Mouse (Mus musculus): ENCODE data around the gene Fam168b. TPM values are rescaled to one million over a fixed set of nuclear protein-coding genes. Genes with fewer than 3 reads are reported as not detected.

The Fam168b gene
- total RNA-seq, 2 experiments from 2014 or later = 23.9 to 31.3 TPM

- DNase-seq (ENCODE audit: low spot score) = no peak
Observed at GRCm38 (mm10) chr1:34819225-34819910, 23.5 kb downstream of the Fam168b start.

GRCm38 (mm10) chr1:34815843-34816242, 27.0 kb downstream of the Fam168b start:
- no peak for DNase-seq (ENCODE audit: low spot score)

- no peak for DNase-seq (ENCODE audit: low spot score)
Observed at GRCm38 (mm10) chr1:34812407-34813247, 30.2 kb downstream of the Fam168b start.

GRCm38 (mm10) chr1:34811581-34811980, 31.3 kb downstream of the Fam168b start:
- no peak for DNase-seq (ENCODE audit: low spot score)

GRCm38 (mm10) chr1:34811035-34811434, 31.8 kb downstream of the Fam168b start:
- no peak for DNase-seq (ENCODE audit: low spot score)

- no peak for DNase-seq (ENCODE audit: low spot score)
Observed at GRCm38 (mm10) chr1:34810293-34810692, 32.6 kb downstream of the Fam168b start.

GRCm38 (mm10) chr1:34808445-34808844, 34.4 kb downstream of the Fam168b start:
- DNase-seq (ENCODE audit: low spot score) = no peak

- no peak for DNase-seq (ENCODE audit: low spot score)
Observed at GRCm38 (mm10) chr1:34805931-34806520, 36.8 kb downstream of the Fam168b start.

- DNase-seq (ENCODE audit: low spot score) = no peak
Observed at GRCm38 (mm10) chr1:34804863-34805262, 38.0 kb downstream of the Fam168b start.

GRCm38 (mm10) chr1:34802290-34802642, 40.6 kb downstream of the Fam168b start:
- DNase-seq (ENCODE audit: low spot score) = no peak

- DNase-seq (ENCODE audit: low spot score) = peak; percentile 49
Observed at GRCm38 (mm10) chr1:34801616-34802289, 41.1 kb downstream of the Fam168b start.

- DNase-seq (ENCODE audit: low spot score) = no peak
Observed at GRCm38 (mm10) chr1:34799140-34799539, 43.7 kb downstream of the Fam168b start.

- DNase-seq (ENCODE audit: low spot score) = no peak
Observed at GRCm38 (mm10) chr1:34793304-34794300, 49.3 kb downstream of the Fam168b start.

GRCm38 (mm10) chr1:34783538-34784161, 59.2 kb downstream of the Fam168b start:
- DNase-seq (ENCODE audit: low spot score) = no peak

- DNase-seq (ENCODE audit: low spot score) = no peak
Observed at GRCm38 (mm10) chr1:34775870-34776269, 67.0 kb downstream of the Fam168b start.

GRCm38 (mm10) chr1:34768875-34769274, 74.0 kb downstream of the Fam168b start:
- no peak for DNase-seq (ENCODE audit: low spot score)

- DNase-seq (ENCODE audit: low spot score) = no peak
Observed at GRCm38 (mm10) chr1:34767851-34768250, 75.0 kb downstream of the Fam168b start.

- DNase-seq (ENCODE audit: low spot score) = no peak
Observed at GRCm38 (mm10) chr1:34766899-34767298, 76.0 kb downstream of the Fam168b start.
